Mouse (Mus musculus) embryonic facial prominence, embryonic 12.5 days (tissue): ENCODE results near the gene Magea8. TPM values are rescaled to one million over a fixed set of nuclear protein-coding genes. Genes with fewer than 3 reads are reported as not detected.
"Not testable (repeated sequence)": the region's sequence is repeated elsewhere in the genome, so short reads cannot be mapped to it uniquely, and the experiment has no call there.

ENCODE experiments used
- ATAC-seq: fragments of 200-750 bp; cut with Nextera tagmentation; 2 replicates; pipeline ENCODE4 v1.8.0; 2017; ENCODE audit not compliant: insufficient number of reproducible peaks, insufficient read depth, low FRiP score, low TSS enrichment
- H3K27ac ChIP-seq: fragments of 300-500 bp; sonication (generic); 2 replicates; pipeline ENCODE4 v1.5.1; 2016; ENCODE audit warnings: mild to moderate bottlenecking
- H3K27me3 ChIP-seq: fragments of 300-500 bp; sonication (generic); 2 replicates; pipeline ENCODE4 v1.6.1; 2016; ENCODE audit warnings: mild to moderate bottlenecking, moderate library complexity
- H3K36me3 ChIP-seq: fragments of 300-500 bp; sonication (generic); 2 replicates; pipeline ENCODE4 v1.6.1; 2016; ENCODE audit warnings: mild to moderate bottlenecking
- H3K4me1 ChIP-seq: fragments of 300-500 bp; sonication (generic); 2 replicates; pipeline ENCODE4 v1.6.1; 2016
- H3K4me2 ChIP-seq: fragments of 300-500 bp; sonication (generic); replicated peaks from 2 replicates; pipeline ENCODE4 v1.6.1; 2016; ENCODE audit warnings: mild to moderate bottlenecking, moderate library complexity
- H3K4me3 ChIP-seq: fragments of 300-500 bp; sonication (generic); 2 replicates; pipeline ENCODE4 v1.5.1; 2016; ENCODE audit warnings: mild to moderate bottlenecking
- H3K9ac ChIP-seq: fragments of 300-500 bp; sonication (generic); 2 replicates; pipeline ENCODE4 v1.6.1; 2016; ENCODE audit warnings: mild to moderate bottlenecking, moderate library complexity
- H3K9me3 ChIP-seq: fragments of 300-500 bp; sonication (generic); 2 replicates; pipeline ENCODE4 v1.6.1; 2016; ENCODE audit warnings: mild to moderate bottlenecking, moderate library complexity
- WGBS: fragments of 180-500 bp; shearing (Covaris S2); methylation state at CpG from one replicate; pipeline ENCODE4 v1.1.7; 2016; 5-methylcytosine and 5-hydroxymethylcytosine counted together
- polyA plus RNA-seq: library from polyadenylated mRNA; unstranded; fragments of >200 nt; fragmentation: Nextera tagmentation; extraction: Ambion mirVana; gene quantifications from 2 replicates; pipeline ENCODE4 v1.2.1, GENCODE M21; 2016

The Magea8 gene
- not detected in 2 replicates for polyA plus RNA-seq

DNA sequence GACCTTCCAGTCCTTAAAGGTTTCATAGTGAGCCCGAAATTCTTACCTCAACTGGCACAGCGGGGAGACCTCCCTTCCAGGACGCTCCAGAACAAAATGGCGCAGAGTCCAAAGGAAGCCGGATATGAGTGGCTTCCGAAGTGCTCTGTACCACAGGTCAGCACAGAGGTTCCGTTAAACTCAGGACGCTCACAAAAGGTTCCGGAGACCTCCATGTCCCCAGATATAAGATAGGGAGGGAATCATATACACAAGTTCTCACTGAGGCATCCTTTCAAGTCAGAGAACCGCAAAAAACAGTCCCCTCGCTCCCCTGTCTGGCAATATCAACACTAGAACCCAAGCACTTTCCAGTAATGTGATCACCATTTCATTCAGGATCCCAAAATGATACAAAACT lies at the start of gene Magea8:
Gene Magea8 (minus strand): TSS at position 101 of the 400 bp plus-strand sequence.
- 92% methylated on average over 11 of the region's 11 CpGs for WGBS
- not testable (repeated sequence) for H3K4me2 ChIP-seq, H3K9ac ChIP-seq, H3K4me1 ChIP-seq, H3K36me3 ChIP-seq, ATAC-seq, H3K27me3 ChIP-seq, H3K4me3 ChIP-seq, H3K9me3 ChIP-seq, H3K27ac ChIP-seq

DNA sequence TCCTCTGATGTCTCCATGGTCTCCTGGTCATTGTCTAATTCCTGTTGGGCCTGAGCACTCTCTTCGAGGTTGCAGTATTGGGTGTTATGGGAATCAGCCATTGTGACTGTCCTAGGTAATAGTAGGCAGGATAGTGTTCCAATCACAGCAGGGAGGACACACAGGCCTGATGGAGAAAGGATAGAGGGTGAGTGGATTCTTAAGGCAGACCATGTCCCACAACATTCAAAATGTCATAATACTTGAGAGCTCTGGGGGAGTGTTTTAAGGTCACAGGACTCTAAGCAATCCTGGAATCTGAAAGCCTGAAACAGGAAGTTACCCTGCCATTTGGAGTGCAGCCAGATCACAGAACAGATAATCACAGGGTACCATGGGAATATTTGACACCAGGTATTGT lies 46.2 kb downstream of the Magea8 start, which contains the start of gene Magea3:
Gene Magea3 (minus strand): TSS at position 101 of the 400 bp plus-strand sequence.
- H3K27me3 ChIP-seq, ATAC-seq, H3K27ac ChIP-seq, H3K4me1 ChIP-seq, H3K36me3 ChIP-seq, H3K4me2 ChIP-seq, H3K9me3 ChIP-seq, H3K4me3 ChIP-seq, H3K9ac ChIP-seq: not testable (repeated sequence)
- WGBS: 18% methylated on average over 1 of the region's 1 CpGs

DNA sequence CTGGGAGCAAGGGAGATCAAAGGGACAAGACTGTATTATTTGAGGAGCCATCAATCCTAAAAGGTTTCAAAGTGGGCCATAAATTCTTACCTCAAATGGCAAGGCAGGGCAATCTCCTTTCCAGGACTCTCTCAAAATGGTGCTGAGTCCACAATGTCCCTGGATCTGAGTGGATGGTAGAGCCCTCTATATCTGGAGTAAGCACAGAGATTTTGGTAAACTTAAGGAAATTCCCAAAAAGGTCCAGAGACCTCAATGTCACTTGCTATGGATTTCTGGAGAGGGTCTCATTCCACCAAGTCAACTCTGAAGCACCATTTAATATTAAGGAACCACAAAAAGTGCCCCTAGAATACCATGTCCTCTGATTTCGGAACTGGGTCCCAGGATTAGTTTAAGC lies 59.8 kb downstream of the Magea8 start, which contains the start of gene Magea6:
Gene Magea6 (minus strand): TSS at position 101 of the 400 bp plus-strand sequence.
- H3K4me2 ChIP-seq, H3K4me1 ChIP-seq, H3K4me3 ChIP-seq, H3K9me3 ChIP-seq, H3K27ac ChIP-seq, H3K36me3 ChIP-seq, H3K27me3 ChIP-seq, ATAC-seq, H3K9ac ChIP-seq: not testable (repeated sequence)
- 60% methylated on average over 1 of the region's 1 CpGs for WGBS

Other genes starting within 250 kb of the Magea8 start
- not detected in 2 replicates for gene Cldn34b1, start 105.6 kb downstream of the Magea8 start, polyA plus RNA-seq
- gene Magea6, start 59.9 kb downstream of the Magea8 start, polyA plus RNA-seq: not detected in 2 replicates
- gene Magea3, start 46.3 kb downstream of the Magea8 start, polyA plus RNA-seq: not detected in 2 replicates
- not detected in 2 replicates for gene Magea5, start 67.3 kb upstream of the Magea8 start, polyA plus RNA-seq
- gene Magea1, start 93.9 kb upstream of the Magea8 start, polyA plus RNA-seq: not detected in 2 replicates
- gene Magea2, start 97.8 kb upstream of the Magea8 start, polyA plus RNA-seq: not detected in 2 replicates
- not detected in 2 replicates for gene Cldn34b2, start 132.6 kb upstream of the Magea8 start, polyA plus RNA-seq
- 101 and 105 TPM in 2 replicates for gene Sat1, start 220.6 kb upstream of the Magea8 start, polyA plus RNA-seq